Mouse (Mus musculus) heart, embryonic 12.5 days (tissue): Measurements from ENCODE around the gene Ift27. TPM values are rescaled to one million over a fixed set of nuclear protein-coding genes. Genes with fewer than 3 reads are reported as not detected.
A peak's percentile ranks its signal among the peaks of the same experiment; 100 is the strongest.

Source experiments
- ATAC-seq: fragments of 200-750 bp; cut with Nextera tagmentation; 2 replicates; pipeline ENCODE4 v1.8.0; 2017; ENCODE audit warnings: moderate TSS enrichment, moderate library complexity; ENCODE audit not compliant: insufficient number of reproducible peaks, low FRiP score
- H3K27ac ChIP-seq: fragments of 300-500 bp; sonication (generic); 2 replicates; pipeline ENCODE4 v1.5.1; 2016; ENCODE audit warnings: mild to moderate bottlenecking, moderate library complexity; ENCODE audit not compliant: poor library complexity, severe bottlenecking
- H3K27me3 ChIP-seq: fragments of 300-500 bp; sonication (generic); replicated peaks from 2 replicates; pipeline ENCODE4 v1.6.1; 2016; ENCODE audit warnings: mild to moderate bottlenecking, moderate library complexity
- H3K36me3 ChIP-seq: fragments of 300-500 bp; sonication (generic); 2 replicates; pipeline ENCODE4 v1.6.1; 2016; ENCODE audit warnings: mild to moderate bottlenecking, moderate library complexity
- H3K4me1 ChIP-seq: fragments of 300-500 bp; sonication (generic); replicated peaks from 2 replicates; pipeline ENCODE4 v1.6.1; 2016; ENCODE audit warnings: mild to moderate bottlenecking
- H3K4me2 ChIP-seq: fragments of 300-500 bp; sonication (generic); 2 replicates; pipeline ENCODE4 v1.6.1; 2016; ENCODE audit warnings: mild to moderate bottlenecking, moderate library complexity
- H3K4me3 ChIP-seq: fragments of 300-500 bp; sonication (generic); 2 replicates; pipeline ENCODE4 v1.5.1; 2016; ENCODE audit warnings: mild to moderate bottlenecking
- H3K9ac ChIP-seq: fragments of 300-500 bp; sonication (generic); 2 replicates; pipeline ENCODE4 v1.6.1; 2016; ENCODE audit warnings: mild to moderate bottlenecking, moderate library complexity
- H3K9me3 ChIP-seq: fragments of 300-500 bp; sonication (generic); replicated peaks from 2 replicates; pipeline ENCODE4 v1.6.1; 2016; ENCODE audit warnings: mild to moderate bottlenecking, moderate library complexity
- WGBS: fragments of 180-500 bp; shearing (Covaris S2); methylation state at CpG from one replicate; pipeline ENCODE4 v1.1.7; 2016; 5-methylcytosine and 5-hydroxymethylcytosine counted together
- polyA plus RNA-seq: library from polyadenylated mRNA; unstranded; fragments of >200 nt; fragmentation: Nextera tagmentation; extraction: Ambion mirVana; gene quantifications from 2 replicates; pipeline ENCODE4 v1.2.1, GENCODE M21; 2016

Gene Ift27
- 34.4 and 38.0 TPM in 2 replicates for polyA plus RNA-seq

GRCm38 (mm10) chr15:78173972-78174886, at the start of gene Ift27:
TSS of gene Ift27 (minus strand) at chr15:78174107.
- Histone ChIP-seq H3K4me3 (peak within 1 kb of the TSS; percentile 57), H3K9ac (peak within 1 kb of the TSS; percentile 70), H3K27ac (peak within 1 kb of the TSS; percentile 41; the same call in 1 of the 2 replicates), H3K9me3 (no peaks in the 10 kb centered on the region), H3K4me1 (peaks cover 17% of the 10 kb centered on the region), H3K36me3 (no peaks in the 10 kb centered on the region), H3K27me3 (peaks cover 15% of the 10 kb centered on the region; the same call in 1 of the 2 replicates), H3K4me2 (peak within 1 kb of the TSS; percentile 90)
- WGBS = 2% methylated on average over 40 of the region's 40 CpGs
- ATAC-seq = peak; percentile 98

GRCm38 (mm10) chr15:78215269-78215668, 41.4 kb upstream of the Ift27 start:
- ATAC-seq = no peak
- Histone ChIP-seq H3K9me3 (0 out of 2 replicates have a peak, but pooled peaks cover 3% of the 10 kb centered on the region), H3K27ac (no peak overlapping the region), H3K36me3 (no peaks in the 10 kb centered on the region), H3K9ac (no peak overlapping the region), H3K4me1 (no peaks in the 10 kb centered on the region), H3K4me3 (no peak overlapping the region), H3K27me3 (peaks cover 3% of the 10 kb centered on the region), H3K4me2 (no peak overlapping the region)
- 75% methylated on average over 9 of the region's 9 CpGs for WGBS

DNA sequence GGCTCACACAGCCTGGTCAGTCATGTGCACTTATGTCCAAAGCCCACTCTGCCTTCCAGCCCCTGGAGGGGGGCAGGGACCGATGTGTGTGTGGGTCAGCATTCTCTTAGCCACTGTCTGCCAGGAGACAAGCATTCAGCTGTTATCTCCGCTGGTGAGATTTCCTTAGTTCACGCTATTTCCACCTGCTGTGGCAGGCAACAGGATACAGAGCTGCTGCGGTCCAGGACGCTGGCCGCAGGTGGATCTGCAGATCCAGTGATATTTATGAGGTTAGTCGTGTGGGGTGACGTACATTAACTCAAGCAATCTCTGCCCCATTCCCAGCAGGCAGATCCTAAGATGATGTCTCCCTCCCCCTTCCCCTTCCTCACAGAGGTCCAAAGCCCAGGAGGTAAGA, 37.5 kb upstream of the Ift27 start:
- Histone ChIP-seq H3K27ac (no peak overlapping the region), H3K27me3 (peaks cover 15% of the 10 kb centered on the region), H3K9me3 (peaks cover 3% of the 10 kb centered on the region; the same call in 1 of the 2 replicates), H3K4me1 (no peaks in the 10 kb centered on the region), H3K4me2 (no peak overlapping the region), H3K4me3 (no peak overlapping the region), H3K9ac (no peak overlapping the region), H3K36me3 (no peaks in the 10 kb centered on the region)
- no peak for ATAC-seq
- 68% methylated on average over 8 of the region's 8 CpGs for WGBS

- H3K4me2 ChIP-seq = no peak overlapping the region
- no peak overlapping the region for H3K27ac ChIP-seq
- H3K4me1 ChIP-seq = no peaks in the 10 kb centered on the region
- H3K36me3 ChIP-seq = no peaks in the 10 kb centered on the region
- 72% methylated on average over 4 of the region's 4 CpGs for WGBS
- no peak overlapping the region for H3K4me3 ChIP-seq
- H3K9ac ChIP-seq = no peak overlapping the region
- peaks cover 3% of the 10 kb centered on the region; the same call in 1 of the 2 replicates for H3K9me3 ChIP-seq
- H3K27me3 ChIP-seq = peaks cover 26% of the 10 kb centered on the region
- no peak for ATAC-seq
Observed at GRCm38 (mm10) chr15:78210203-78210602, 36.3 kb upstream of the Ift27 start.

DNA sequence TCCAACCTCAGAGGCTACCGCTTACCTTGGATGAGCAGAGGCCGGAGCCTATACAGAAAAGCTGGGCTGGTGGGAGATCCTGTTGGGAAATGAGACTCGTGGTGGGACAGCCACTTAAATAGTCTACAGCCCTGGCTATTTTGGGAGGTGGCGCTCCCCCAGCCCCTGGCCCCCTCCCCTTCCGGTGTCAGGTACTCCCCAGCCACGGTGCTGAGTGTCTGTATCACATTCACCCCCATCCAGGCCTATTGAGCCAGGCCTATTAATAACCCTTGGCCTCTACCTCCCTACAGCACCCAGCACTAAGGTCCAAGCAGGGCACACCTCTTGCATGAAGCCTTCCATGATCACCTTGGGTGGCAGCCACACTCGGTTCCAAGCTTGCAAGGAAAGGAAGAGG, 32.4 kb upstream of the Ift27 start, which contains the start of gene Pvalb:
TSS of gene Pvalb (minus strand) at position 89 of the 400 bp plus-strand sequence.
- peaks cover 64% of the 10 kb centered on the region for H3K27me3 ChIP-seq
- no peak within 1 kb of the TSS for H3K4me2 ChIP-seq
- no peak within 1 kb of the TSS for H3K4me3 ChIP-seq
- H3K36me3 ChIP-seq = no peaks in the 10 kb centered on the region
- 69% methylated on average over 7 of the region's 7 CpGs for WGBS
- no peak within 1 kb of the TSS for H3K9ac ChIP-seq
- peaks cover 3% of the 10 kb centered on the region; the same call in 1 of the 2 replicates for H3K9me3 ChIP-seq
- no peak within 1 kb of the TSS for H3K27ac ChIP-seq
- no peak for ATAC-seq
- H3K4me1 ChIP-seq = peaks cover 12% of the 10 kb centered on the region

GRCm38 (mm10) chr15:78205192-78205591, 31.3 kb upstream of the Ift27 start:
- 30% methylated on average over 3 of the region's 3 CpGs for WGBS
- Histone ChIP-seq H3K4me1 (peaks cover 12% of the 10 kb centered on the region), H3K36me3 (no peaks in the 10 kb centered on the region), H3K9ac (no peak overlapping the region), H3K9me3 (peaks cover 3% of the 10 kb centered on the region; the same call in 1 of the 2 replicates), H3K27ac (no peak overlapping the region), H3K4me2 (no peak overlapping the region), H3K4me3 (no peak overlapping the region), H3K27me3 (peaks cover 71% of the 10 kb centered on the region)
- ATAC-seq = no peak

DNA sequence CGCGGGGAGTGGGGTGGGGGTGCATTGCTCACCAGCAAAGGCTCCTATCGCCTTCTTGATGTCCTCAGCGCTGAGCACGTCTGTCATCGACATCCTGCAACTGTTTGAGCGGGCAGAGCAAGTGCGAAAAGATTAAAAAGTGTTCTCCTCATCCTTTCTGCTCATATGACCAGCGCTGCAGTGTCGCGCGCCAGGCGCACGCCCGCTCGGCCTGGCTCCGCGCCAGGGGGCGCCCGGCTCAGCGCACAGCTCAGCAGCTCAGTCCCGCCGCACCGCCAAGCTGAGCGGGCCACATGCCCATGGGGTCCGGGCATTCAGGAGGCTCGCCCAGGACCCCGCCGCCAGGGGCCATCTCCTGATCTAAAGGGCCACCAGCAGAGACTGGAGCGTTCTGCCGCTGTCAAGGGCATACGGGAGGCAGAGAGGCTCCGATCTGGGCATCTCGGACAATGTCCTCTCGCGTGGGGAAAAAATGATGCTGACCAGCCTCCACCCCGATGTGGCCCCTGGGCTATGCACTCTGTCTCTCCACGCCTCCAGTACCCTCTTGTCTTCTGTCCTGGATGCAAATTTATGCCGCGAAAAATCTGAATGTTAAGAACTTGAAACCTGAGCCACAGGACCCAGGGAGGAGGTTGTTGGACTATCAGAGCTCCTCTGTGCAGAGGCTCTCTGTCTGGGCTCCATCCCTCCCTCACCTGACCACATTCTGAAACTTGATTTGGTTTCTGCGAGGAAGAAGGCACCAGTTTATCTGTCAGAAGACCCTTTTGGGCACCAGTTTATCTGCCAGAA, 30.3 kb upstream of the Ift27 start:
- H3K9ac ChIP-seq = 0 out of 2 replicates have a peak overlapping the region, but pooled peaks have one; percentile 22
- no peaks in the 10 kb centered on the region for H3K36me3 ChIP-seq
- no peak overlapping the region for H3K27ac ChIP-seq
- H3K4me2 ChIP-seq = peak overlapping the region; percentile 70
- peak overlapping the region; percentile 37 for H3K4me3 ChIP-seq
- H3K4me1 ChIP-seq = peaks cover 12% of the 10 kb centered on the region
- 0 out of 2 replicates have a peak, but pooled peaks have one; percentile 47 for ATAC-seq
- H3K27me3 ChIP-seq = peaks cover 81% of the 10 kb centered on the region
- H3K9me3 ChIP-seq = 0 out of 2 replicates have a peak, but pooled peaks cover 3% of the 10 kb centered on the region
- WGBS = 2% methylated on average over 41 of the region's 41 CpGs

DNA sequence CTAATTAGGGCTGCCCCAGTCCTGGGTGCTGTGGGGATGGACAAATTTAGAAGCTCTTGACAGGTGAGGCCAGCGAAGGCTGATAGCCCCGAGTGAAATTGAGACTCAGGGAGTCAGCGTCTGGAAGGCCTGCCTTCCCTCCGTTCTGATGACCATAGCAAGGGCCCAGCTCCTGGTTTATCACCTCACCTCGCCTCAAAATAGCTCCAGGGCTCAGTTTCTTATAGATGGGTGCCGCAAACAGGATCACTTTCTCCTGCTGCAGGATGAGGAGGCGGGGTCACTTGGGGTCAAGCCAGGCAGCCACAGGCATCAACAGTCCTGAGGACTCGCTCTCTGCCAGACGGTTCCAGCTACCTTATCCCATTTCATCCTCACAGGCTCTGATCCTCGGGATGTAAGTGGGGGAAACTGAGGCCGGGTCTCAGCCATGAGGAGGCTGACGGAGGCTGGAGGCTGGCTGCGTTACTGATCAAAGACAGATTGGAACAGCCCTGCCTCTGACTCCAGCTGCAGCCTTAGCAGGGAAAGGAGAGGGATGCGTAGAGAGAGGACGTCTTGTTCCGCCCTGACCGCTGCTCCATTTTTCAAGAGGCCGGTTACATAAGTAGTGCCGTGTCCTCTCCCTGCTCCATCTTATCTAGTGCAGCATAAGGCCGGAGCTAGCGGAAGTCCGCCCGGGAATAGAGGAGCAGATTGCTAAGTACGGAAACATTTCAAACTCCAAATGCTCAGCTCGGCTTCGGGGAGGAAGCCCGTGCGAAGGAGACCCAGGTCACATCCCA, 21.4 kb upstream of the Ift27 start:
- peak overlapping the region; percentile 9; the same call in 1 of the 2 replicates for H3K4me2 ChIP-seq
- H3K9me3 ChIP-seq = no peaks in the 10 kb centered on the region
- WGBS = 45% methylated on average over 28 of the region's 28 CpGs
- no peaks in the 10 kb centered on the region for H3K36me3 ChIP-seq
- peaks cover 10% of the 10 kb centered on the region; the same call in 1 of the 2 replicates for H3K4me1 ChIP-seq
- H3K27me3 ChIP-seq = peaks cover 79% of the 10 kb centered on the region
- no peak for ATAC-seq
- H3K4me3 ChIP-seq = no peak overlapping the region
- 0 out of 2 replicates have a peak overlapping the region, but pooled peaks have one; percentile 15 for H3K9ac ChIP-seq
- no peak overlapping the region for H3K27ac ChIP-seq

GRCm38 (mm10) chr15:78194320-78194719, 20.4 kb upstream of the Ift27 start:
- peaks cover 79% of the 10 kb centered on the region for H3K27me3 ChIP-seq
- WGBS = 51% methylated on average over 3 of the region's 3 CpGs
- no peak overlapping the region for H3K9ac ChIP-seq
- peaks cover 10% of the 10 kb centered on the region; the same call in 1 of the 2 replicates for H3K4me1 ChIP-seq
- no peak overlapping the region for H3K27ac ChIP-seq
- no peak for ATAC-seq
- no peaks in the 10 kb centered on the region for H3K9me3 ChIP-seq
- H3K4me2 ChIP-seq = no peak overlapping the region
- H3K36me3 ChIP-seq = no peaks in the 10 kb centered on the region
- no peak overlapping the region for H3K4me3 ChIP-seq

GRCm38 (mm10) chr15:78189636-78190035, 15.7 kb upstream of the Ift27 start:
- ATAC-seq = no peak
- Histone ChIP-seq H3K4me1 (no peaks in the 10 kb centered on the region), H3K4me3 (no peak overlapping the region), H3K27me3 (peaks cover 49% of the 10 kb centered on the region), H3K4me2 (no peak overlapping the region), H3K27ac (no peak overlapping the region), H3K9me3 (no peaks in the 10 kb centered on the region), H3K36me3 (no peaks in the 10 kb centered on the region), H3K9ac (no peak overlapping the region)
- 80% methylated on average over 7 of the region's 7 CpGs for WGBS
